Mouse (Mus musculus) embryonic facial prominence, embryonic 11.5 days (tissue): ENCODE measurements around the gene Hmg20a. TPM values are rescaled to one million over a fixed set of nuclear protein-coding genes. Genes with fewer than 3 reads are reported as not detected.

ENCODE experiments used
- ATAC-seq: fragments of 200-750 bp; cut with Nextera tagmentation; replicated peaks from 2 replicates; pipeline ENCODE4 v1.8.0; 2017; ENCODE audit warnings: low read depth; ENCODE audit not compliant: insufficient number of reproducible peaks, low FRiP score, low TSS enrichment
- DNase-seq: peaks from one replicate; pipeline ENCODE4 v3.0.0-alpha.2; 2015; ENCODE audit warnings: low spot score
- H3K27ac ChIP-seq: fragments of 300-500 bp; sonication (generic); replicated peaks from 2 replicates; pipeline ENCODE4 v1.5.1; 2014; ENCODE audit warnings: mild to moderate bottlenecking, low read depth, low read length, control low read depth
- H3K27me3 ChIP-seq: fragments of 300-500 bp; sonication (generic); 2 replicates; pipeline ENCODE4 v1.6.1; 2014; ENCODE audit warnings: mild to moderate bottlenecking, low read length, moderate library complexity, mixed read lengths; ENCODE audit not compliant: control insufficient read depth, insufficient read depth
- H3K36me3 ChIP-seq: fragments of 300-500 bp; sonication (generic); replicated peaks from 2 replicates; pipeline ENCODE4 v1.6.1; 2014; ENCODE audit warnings: low read depth, mild to moderate bottlenecking, low read length, moderate library complexity, mixed read lengths; ENCODE audit not compliant: control insufficient read depth, insufficient read depth
- H3K4me1 ChIP-seq: fragments of 300-500 bp; sonication (generic); 2 replicates; pipeline ENCODE4 v1.6.1; 2014; ENCODE audit warnings: low read length, mixed read lengths; ENCODE audit not compliant: control insufficient read depth, insufficient read depth
- H3K4me2 ChIP-seq: fragments of 300-500 bp; sonication (generic); 2 replicates; pipeline ENCODE4 v1.6.1; 2014; ENCODE audit warnings: low read depth, mild to moderate bottlenecking, control low read depth, low read length, moderate library complexity
- H3K4me3 ChIP-seq: fragments of 300-500 bp; sonication (generic); 2 replicates; pipeline ENCODE4 v1.5.1; 2014; ENCODE audit warnings: low read depth, low read length, control low read depth
- H3K9ac ChIP-seq: fragments of 300-500 bp; sonication (generic); replicated peaks from 2 replicates; pipeline ENCODE4 v1.6.1; 2014; ENCODE audit warnings: mild to moderate bottlenecking, control low read depth, low read length
- H3K9me3 ChIP-seq: fragments of 300-500 bp; sonication (generic); replicated peaks from 2 replicates; pipeline ENCODE4 v1.6.1; 2016; ENCODE audit warnings: mild to moderate bottlenecking, low read length, inconsistent platforms, mixed read lengths; ENCODE audit not compliant: control insufficient read depth
- WGBS: fragments of 180-500 bp; shearing (Covaris S2); extraction: QIAGEN DNeasy Blood & Tissue Kit; methylation state at CpG from one replicate; pipeline ENCODE4 v1.1.7; 2014; 5-methylcytosine and 5-hydroxymethylcytosine counted together
- polyA plus RNA-seq: library from polyadenylated mRNA; unstranded; fragments of >200 nt; fragmentation: Nextera tagmentation; extraction: Ambion mirVana; gene quantifications from 2 replicates; pipeline ENCODE4 v1.2.1, GENCODE M21; 2014

Gene Hmg20a
- polyA plus RNA-seq, 1 experiment from 2014 or later, result 59.2 TPM

DNA sequence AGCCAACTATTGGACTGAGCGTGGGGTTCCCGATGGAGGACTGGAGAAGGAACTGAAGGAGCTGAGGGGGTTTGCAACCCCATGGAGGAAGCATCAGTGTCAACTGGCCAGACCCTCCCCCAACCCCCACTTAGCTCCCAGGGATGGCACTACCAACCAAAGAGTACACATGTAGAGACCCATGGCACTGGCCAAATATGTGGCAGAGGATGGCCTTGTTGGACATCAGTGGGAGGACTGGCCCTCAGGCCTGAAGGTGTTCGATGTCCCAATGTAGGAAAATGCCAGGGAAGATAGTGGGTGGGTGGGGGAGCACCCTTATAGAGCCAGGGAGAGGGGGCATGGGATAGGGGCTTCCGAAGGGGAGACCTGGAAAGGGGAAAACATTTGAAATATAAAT is 47.8 kb downstream of the Hmg20a start:
- no peaks in the 10 kb centered on the region for H3K9me3 ChIP-seq
- no peak overlapping the region for H3K27ac ChIP-seq
- H3K4me1 ChIP-seq, result no peaks in the 10 kb centered on the region; the same call in 1 of the 2 replicates
- H3K27me3 ChIP-seq, result no peaks in the 10 kb centered on the region
- WGBS, result 92% methylated on average over 4 of the region's 4 CpGs
- H3K9ac ChIP-seq, result no peak overlapping the region
- no peak overlapping the region for H3K4me2 ChIP-seq
- ATAC-seq (no peak), DNase-seq (no peak)
- no peaks in the 10 kb centered on the region for H3K36me3 ChIP-seq
- no peak overlapping the region for H3K4me3 ChIP-seq

DNA sequence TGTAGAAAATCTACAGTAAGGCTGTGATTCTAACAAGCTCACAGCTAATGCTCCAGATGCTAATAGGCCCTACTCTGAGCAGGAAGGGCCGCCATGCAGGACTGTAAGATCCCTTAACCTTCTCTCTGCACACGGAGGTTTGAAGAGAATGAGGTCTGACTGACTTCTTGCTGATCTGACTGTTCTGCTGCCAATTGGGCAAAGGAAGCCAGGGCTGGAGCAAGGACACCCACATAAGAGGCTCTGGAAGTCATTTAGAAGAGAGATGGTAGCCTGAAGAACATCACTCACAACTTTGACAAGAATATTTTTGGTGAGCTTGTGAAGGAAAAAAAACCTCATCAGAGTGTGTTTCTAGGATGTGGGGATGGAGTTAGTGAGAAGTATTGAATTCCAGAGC is 51.2 kb downstream of the Hmg20a start:
- H3K27me3 ChIP-seq, result no peaks in the 10 kb centered on the region
- no peaks in the 10 kb centered on the region; the same call in 1 of the 2 replicates for H3K36me3 ChIP-seq
- no peak overlapping the region for H3K9ac ChIP-seq
- DNase-seq (no peak), ATAC-seq (no peak)
- no peaks in the 10 kb centered on the region; the same call in 1 of the 2 replicates for H3K4me1 ChIP-seq
- no peak overlapping the region for H3K27ac ChIP-seq
- H3K4me3 ChIP-seq, result no peak overlapping the region
- 47% methylated on average over 2 of the region's 2 CpGs for WGBS
- H3K4me2 ChIP-seq, result no peak overlapping the region
- no peaks in the 10 kb centered on the region for H3K9me3 ChIP-seq

DNA sequence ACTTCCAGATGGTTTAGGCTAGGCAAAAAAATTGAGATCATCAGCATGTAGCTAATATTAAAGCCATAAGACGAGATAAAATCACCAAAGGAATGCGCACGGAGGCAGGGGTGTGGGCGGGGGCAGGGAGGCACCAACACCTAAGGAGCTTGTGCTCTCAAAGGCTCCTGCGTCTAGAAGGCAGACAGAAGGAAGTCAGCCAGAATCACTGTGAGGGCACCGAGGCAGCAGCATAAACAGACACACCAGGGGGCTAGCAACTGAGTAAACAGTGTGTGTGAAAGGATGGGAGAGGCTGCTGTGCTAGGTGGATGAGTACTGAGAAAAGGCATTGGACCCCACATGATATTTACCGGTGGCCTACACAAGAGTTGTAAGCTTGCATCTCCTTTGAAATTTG is 51.9 kb downstream of the Hmg20a start:
- H3K27ac ChIP-seq, result no peak overlapping the region
- 31% methylated on average over 7 of the region's 7 CpGs for WGBS
- no peaks in the 10 kb centered on the region; the same call in 1 of the 2 replicates for H3K36me3 ChIP-seq
- H3K4me3 ChIP-seq, result no peak overlapping the region
- no peaks in the 10 kb centered on the region; the same call in 1 of the 2 replicates for H3K4me1 ChIP-seq
- ATAC-seq (no peak), DNase-seq (no peak)
- no peaks in the 10 kb centered on the region for H3K27me3 ChIP-seq
- no peak overlapping the region for H3K4me2 ChIP-seq
- no peak overlapping the region for H3K9ac ChIP-seq
- no peaks in the 10 kb centered on the region for H3K9me3 ChIP-seq

DNA sequence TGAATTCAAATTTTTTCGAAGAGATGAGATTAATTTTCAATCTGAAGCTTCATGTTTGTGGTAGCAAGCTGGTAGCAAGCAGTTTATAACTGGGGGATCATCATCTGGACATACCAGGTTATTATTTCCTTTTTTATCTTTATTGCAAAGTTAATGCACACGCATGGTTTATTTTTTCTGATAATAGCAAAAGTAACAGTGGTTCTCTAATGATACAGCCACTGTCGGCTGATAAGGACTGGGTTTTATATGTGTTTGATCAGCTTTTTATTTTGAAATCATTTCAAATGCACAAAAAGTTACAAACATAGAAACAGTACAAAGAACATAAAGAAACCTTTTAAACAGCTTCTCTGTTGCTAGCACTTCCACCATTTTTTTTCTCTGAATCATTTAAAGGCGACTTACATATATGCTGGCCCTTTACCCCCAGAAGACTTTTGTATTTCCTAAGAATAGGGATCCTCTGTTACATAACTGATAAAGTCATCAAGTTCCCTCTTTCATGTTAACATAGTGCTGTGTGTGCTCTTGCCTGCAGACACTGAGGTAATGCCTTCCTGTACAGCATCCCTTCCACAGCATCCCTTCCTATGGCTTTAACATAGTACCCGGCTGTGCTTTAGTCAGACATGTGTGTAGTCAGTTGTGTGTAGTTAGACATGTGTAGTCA is 60.7 kb downstream of the Hmg20a start:
- Histone ChIP-seq H3K4me3 (no peak overlapping the region), H3K27me3 (no peaks in the 10 kb centered on the region), H3K36me3 (no peaks in the 10 kb centered on the region), H3K27ac (no peak overlapping the region), H3K9ac (no peak overlapping the region), H3K4me1 (no peaks in the 10 kb centered on the region), H3K4me2 (no peak overlapping the region), H3K9me3 (no peaks in the 10 kb centered on the region)
- DNase-seq (no peak), ATAC-seq (no peak)
- 91% methylated on average over 5 of the region's 5 CpGs for WGBS

DNA sequence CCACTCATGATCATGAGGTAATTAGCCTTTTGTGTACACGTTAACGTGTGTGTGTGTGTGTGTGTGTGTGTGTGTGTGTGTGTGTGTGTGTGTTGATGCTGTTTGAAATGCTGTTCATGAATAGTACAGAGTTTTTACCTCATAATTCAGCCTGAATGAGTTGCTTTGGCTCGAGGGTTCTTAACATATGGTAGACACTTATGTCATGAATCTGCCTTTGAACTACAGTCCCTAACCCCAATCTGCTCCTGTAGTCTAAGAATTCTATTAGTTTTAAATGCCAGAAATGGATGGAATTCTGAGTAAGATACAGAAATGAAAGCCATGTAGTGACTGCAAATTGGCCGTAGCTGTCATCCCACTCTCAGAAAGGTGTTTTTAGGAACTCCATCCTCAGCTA is 64.2 kb downstream of the Hmg20a start:
- H3K27ac ChIP-seq, result no peak overlapping the region
- no peak for DNase-seq
- no peaks in the 10 kb centered on the region for H3K36me3 ChIP-seq
- H3K4me1 ChIP-seq, result no peaks in the 10 kb centered on the region
- no peak overlapping the region for H3K4me3 ChIP-seq
- H3K4me2 ChIP-seq, result no peak overlapping the region
- no peak overlapping the region for H3K9ac ChIP-seq
- no peaks in the 10 kb centered on the region for H3K27me3 ChIP-seq
- ATAC-seq, result no peak
- 87% methylated on average over 4 of the region's 4 CpGs for WGBS
- no peaks in the 10 kb centered on the region for H3K9me3 ChIP-seq

DNA sequence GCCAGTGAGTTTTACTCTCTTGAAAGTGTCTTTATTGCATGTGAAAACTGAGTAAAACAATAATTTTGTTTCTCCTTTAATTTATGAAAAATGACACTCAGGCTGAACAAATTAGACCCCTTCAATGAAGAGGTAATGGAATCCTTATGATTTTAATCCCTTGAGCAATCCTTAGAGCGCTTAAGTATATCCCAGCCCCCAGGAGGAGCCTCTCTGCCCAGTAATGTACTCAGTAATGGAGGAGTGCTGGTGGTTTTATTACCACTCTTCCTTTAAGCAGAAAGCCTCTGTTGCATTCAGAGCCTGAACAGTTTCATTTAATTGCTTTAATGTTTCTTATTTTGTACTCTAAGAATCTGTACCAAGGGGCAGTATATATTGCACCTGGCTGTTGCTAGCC is 67.0 kb downstream of the Hmg20a start:
- Histone ChIP-seq H3K4me3 (no peak overlapping the region), H3K36me3 (peaks cover 2% of the 10 kb centered on the region; the same call in 1 of the 2 replicates), H3K27me3 (no peaks in the 10 kb centered on the region), H3K27ac (no peak overlapping the region), H3K9ac (no peak overlapping the region), H3K4me1 (no peaks in the 10 kb centered on the region), H3K4me2 (no peak overlapping the region), H3K9me3 (no peaks in the 10 kb centered on the region)
- DNase-seq (no peak), ATAC-seq (no peak)
- 63% methylated on average over 1 of the region's 1 CpGs for WGBS

DNA sequence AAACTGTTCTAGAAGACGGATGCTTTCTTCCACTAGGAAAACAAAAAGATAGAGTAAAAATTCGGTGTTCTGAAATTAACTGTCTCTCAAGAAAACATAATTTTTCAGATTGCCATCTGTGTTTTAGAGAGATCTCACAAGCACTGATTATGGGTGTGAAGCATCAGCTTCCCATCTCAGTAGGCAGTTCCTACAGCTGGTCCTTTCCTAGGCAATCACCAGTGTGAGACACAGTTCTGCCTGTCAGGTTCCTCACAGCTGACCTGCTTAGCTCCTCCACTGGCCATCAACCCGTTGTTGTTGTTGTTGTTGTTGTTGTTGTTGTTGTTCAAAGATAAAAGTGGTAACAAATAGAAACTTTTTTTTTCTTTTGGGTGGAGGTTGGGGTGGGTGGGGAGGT is 67.7 kb downstream of the Hmg20a start:
- H3K36me3 ChIP-seq, result peaks cover 2% of the 10 kb centered on the region; the same call in 1 of the 2 replicates
- WGBS, result 87% methylated on average over 3 of the region's 3 CpGs
- no peak overlapping the region for H3K27ac ChIP-seq
- no peak for DNase-seq
- H3K4me1 ChIP-seq, result no peaks in the 10 kb centered on the region
- H3K9me3 ChIP-seq, result no peaks in the 10 kb centered on the region
- H3K4me3 ChIP-seq, result no peak overlapping the region
- H3K27me3 ChIP-seq, result no peaks in the 10 kb centered on the region
- ATAC-seq, result no peak
- no peak overlapping the region for H3K4me2 ChIP-seq
- H3K9ac ChIP-seq, result no peak overlapping the region

DNA sequence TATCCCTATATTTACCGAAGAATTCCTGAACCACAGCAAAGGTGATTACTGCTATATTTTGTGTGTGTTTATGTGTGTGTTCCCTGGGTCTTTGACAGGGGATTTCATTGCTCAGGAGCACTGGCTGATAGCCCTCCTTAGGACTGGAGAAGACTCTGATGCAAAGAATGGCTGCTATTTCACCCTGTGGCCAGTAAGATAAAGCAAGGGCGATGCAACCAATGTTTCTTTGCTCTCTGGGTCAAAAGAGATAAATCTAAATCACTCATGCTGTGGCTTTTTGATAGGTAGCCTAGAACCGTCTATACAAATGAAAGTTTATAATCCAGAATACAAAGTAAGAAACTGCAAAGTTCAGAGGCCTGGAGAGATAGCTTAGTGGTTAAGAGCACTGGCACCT is 69.2 kb downstream of the Hmg20a start:
- no peak overlapping the region for H3K27ac ChIP-seq
- H3K4me3 ChIP-seq, result no peak overlapping the region
- ATAC-seq, result no peak
- H3K36me3 ChIP-seq, result peaks cover 7% of the 10 kb centered on the region
- no peaks in the 10 kb centered on the region for H3K4me1 ChIP-seq
- H3K4me2 ChIP-seq, result no peak overlapping the region
- no peaks in the 10 kb centered on the region for H3K27me3 ChIP-seq
- H3K9me3 ChIP-seq, result no peaks in the 10 kb centered on the region
- DNase-seq, result no peak
- H3K9ac ChIP-seq, result no peak overlapping the region
- WGBS, result 92% methylated on average over 3 of the region's 3 CpGs
